Mouse (Mus musculus) intestine, postnatal 0 days (tissue): ENCODE data around the gene Eea1. TPM values are rescaled to one million over a fixed set of nuclear protein-coding genes. Genes with fewer than 3 reads are reported as not detected.

ENCODE experiments used
- ATAC-seq: fragments of 200-750 bp; cut with Nextera tagmentation; 2 replicates; pipeline ENCODE4 v1.8.0; 2017; ENCODE audit warnings: mild to moderate bottlenecking, moderate TSS enrichment, moderate library complexity
- H3K27ac ChIP-seq: fragments of 300-500 bp; sonication (generic); 2 replicates; pipeline ENCODE4 v1.5.1; 2014; ENCODE audit warnings: mild to moderate bottlenecking, low read depth, low read length, moderate library complexity
- H3K27me3 ChIP-seq: fragments of 300-500 bp; sonication (generic); replicated peaks from 2 replicates; pipeline ENCODE4 v1.6.1; 2014; ENCODE audit warnings: low read length, mixed read lengths; ENCODE audit not compliant: control insufficient read depth, insufficient read depth
- H3K36me3 ChIP-seq: fragments of 300-500 bp; sonication (generic); 2 replicates; pipeline ENCODE4 v1.6.1; 2014; ENCODE audit warnings: mild to moderate bottlenecking, moderate library complexity; ENCODE audit not compliant: control insufficient read depth, insufficient read depth
- H3K4me1 ChIP-seq: fragments of 300-500 bp; sonication (generic); replicated peaks from 2 replicates; pipeline ENCODE4 v1.6.1; 2014; ENCODE audit warnings: antibody characterized with exemption, low read length, mixed read lengths; ENCODE audit not compliant: control insufficient read depth, insufficient read depth
- H3K4me2 ChIP-seq: fragments of 300-500 bp; sonication (generic); replicated peaks from 2 replicates; pipeline ENCODE4 v1.6.1; 2014; ENCODE audit warnings: low read depth, mild to moderate bottlenecking, moderate library complexity
- H3K4me3 ChIP-seq: fragments of 300-500 bp; sonication (generic); 2 replicates; pipeline ENCODE4 v1.5.1; 2014; ENCODE audit warnings: low read depth, low read length
- H3K9ac ChIP-seq: fragments of 300-500 bp; sonication (generic); 2 replicates; pipeline ENCODE4 v1.6.1; 2014; ENCODE audit warnings: mild to moderate bottlenecking, low read depth, low read length
- H3K9me3 ChIP-seq: fragments of 300-500 bp; sonication (generic); 2 replicates; pipeline ENCODE4 v1.6.1; 2016; ENCODE audit warnings: mixed run types; ENCODE audit not compliant: control insufficient read depth
- CTCF ChIP-seq: sonication (generic); IDR thresholded peaks from 2 replicates; pipeline ENCODE4 v1.5.1; 2016; ENCODE audit warnings: low read depth, mild to moderate bottlenecking, control low read depth, antibody characterized with exemption, moderate library complexity
- WGBS: fragments of 180-500 bp; shearing (Covaris S2); extraction: QIAGEN DNeasy Blood & Tissue Kit; methylation state at CpG from one replicate; pipeline ENCODE4 v1.1.7; 2014; 5-methylcytosine and 5-hydroxymethylcytosine counted together
- polyA plus RNA-seq: library from polyadenylated mRNA; unstranded; fragments of >200 nt; fragmentation: Nextera tagmentation; extraction: Ambion mirVana; gene quantifications from 2 replicates; pipeline ENCODE4 v1.2.1, GENCODE M21; 2015

Eea1 gene
- polyA plus RNA-seq, 1 experiment from 2014 or later: 21.3 TPM

DNA sequence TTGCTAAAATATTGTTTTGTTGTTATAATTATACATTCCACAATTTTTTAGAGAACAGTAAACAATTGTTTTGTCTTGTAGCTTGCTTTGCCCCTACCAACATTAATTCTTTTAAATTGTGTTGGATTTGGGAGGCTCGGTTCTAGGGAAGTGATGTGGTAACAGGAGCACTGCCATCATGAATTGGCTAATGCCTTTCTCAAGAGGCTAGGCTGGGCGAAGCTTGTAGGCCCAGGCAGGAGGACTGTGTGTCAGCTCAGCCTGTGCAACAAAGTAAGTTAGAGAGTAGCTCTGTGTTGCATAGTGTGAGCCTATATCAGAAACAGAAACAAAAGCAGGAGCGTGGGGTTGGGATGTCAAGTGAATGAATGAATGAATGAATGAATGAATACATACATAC is 9.0 kb downstream of the Eea1 start:
- Histone ChIP-seq H3K27ac (no peak overlapping the region), H3K4me2 (no peak overlapping the region), H3K4me3 (no peak overlapping the region), H3K4me1 (0 out of 2 replicates have a peak, but pooled peaks cover 3% of the 10 kb centered on the region), H3K27me3 (no peaks in the 10 kb centered on the region), H3K9me3 (no peaks in the 10 kb centered on the region), H3K36me3 (no peaks in the 10 kb centered on the region), H3K9ac (no peak overlapping the region)
- ATAC-seq: no peak
- TF ChIP-seq CTCF: no peak
- WGBS: 94% methylated on average over 3 of the region's 3 CpGs

- no peak overlapping the region for H3K9ac ChIP-seq
- no peak for TF ChIP-seq CTCF
- peak overlapping the region; percentile 27; the same call in 1 of the 2 replicates for H3K4me2 ChIP-seq
- H3K36me3 ChIP-seq: no peaks in the 10 kb centered on the region
- H3K27ac ChIP-seq: no peak overlapping the region
- H3K4me3 ChIP-seq: no peak overlapping the region
- no peaks in the 10 kb centered on the region for H3K9me3 ChIP-seq
- H3K27me3 ChIP-seq: no peaks in the 10 kb centered on the region
- H3K4me1 ChIP-seq: 0 out of 2 replicates have a peak, but pooled peaks cover 3% of the 10 kb centered on the region
- WGBS: 56% methylated on average over 5 of the region's 5 CpGs
- 0 out of 2 replicates have a peak, but pooled peaks have one; percentile 26 for ATAC-seq
Measured at GRCm38 (mm10) chr10:95950194-95950593, 9.7 kb downstream of the Eea1 start.

DNA sequence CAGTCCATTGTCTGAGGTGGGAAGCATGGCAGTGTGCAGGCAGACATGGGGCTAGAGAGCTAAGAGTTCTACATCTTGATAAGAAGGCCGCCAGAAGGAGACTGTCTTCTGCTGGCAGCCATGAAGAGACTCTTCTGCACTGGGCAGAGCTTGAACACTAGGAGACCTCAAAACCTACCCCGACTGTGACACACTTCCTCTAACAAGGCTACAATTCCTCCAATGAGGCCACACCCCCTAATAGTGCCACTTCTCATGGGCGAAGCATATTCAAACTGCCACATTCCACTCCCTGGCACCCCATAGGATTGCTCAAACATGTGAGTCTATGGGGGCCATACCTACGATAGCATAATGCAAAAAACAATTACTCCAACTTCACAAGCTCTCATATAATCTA is 10.3 kb downstream of the Eea1 start:
- H3K4me1 ChIP-seq: 0 out of 2 replicates have a peak, but pooled peaks cover 3% of the 10 kb centered on the region
- no peak overlapping the region; the same call in 1 of the 2 replicates for H3K27ac ChIP-seq
- H3K9me3 ChIP-seq: no peaks in the 10 kb centered on the region
- H3K4me3 ChIP-seq: no peak overlapping the region
- H3K4me2 ChIP-seq: peak overlapping the region; percentile 27; the same call in 1 of the 2 replicates
- 51% methylated on average over 4 of the region's 4 CpGs for WGBS
- no peak for TF ChIP-seq CTCF
- ATAC-seq: peak; percentile 71
- no peak overlapping the region for H3K9ac ChIP-seq
- no peaks in the 10 kb centered on the region for H3K36me3 ChIP-seq
- H3K27me3 ChIP-seq: no peaks in the 10 kb centered on the region

DNA sequence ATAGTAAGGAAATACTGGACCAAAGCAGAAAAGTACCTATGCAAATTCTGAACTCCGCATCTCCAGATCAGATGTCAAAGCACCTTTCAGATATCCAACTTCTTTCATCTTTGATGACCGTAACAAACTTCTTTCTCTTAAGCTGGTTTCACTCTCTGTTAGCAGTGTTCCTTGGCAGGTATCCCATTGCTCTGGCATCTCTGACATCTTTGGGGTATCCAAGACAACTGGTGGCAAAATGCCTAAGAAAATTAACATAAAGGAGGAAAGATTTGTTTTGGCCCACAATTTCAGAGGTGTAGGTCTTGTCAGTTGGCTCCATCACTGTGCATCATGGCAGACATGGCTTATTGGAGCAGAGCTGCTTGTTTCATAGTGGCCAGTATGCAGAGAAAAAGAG is 10.9 kb downstream of the Eea1 start:
- Histone ChIP-seq H3K27ac (no peak overlapping the region), H3K9ac (no peak overlapping the region), H3K4me2 (no peak overlapping the region), H3K27me3 (no peaks in the 10 kb centered on the region), H3K4me3 (no peak overlapping the region), H3K9me3 (no peaks in the 10 kb centered on the region), H3K36me3 (no peaks in the 10 kb centered on the region), H3K4me1 (0 out of 2 replicates have a peak, but pooled peaks cover 3% of the 10 kb centered on the region)
- 88% methylated on average over 2 of the region's 2 CpGs for WGBS
- TF ChIP-seq CTCF: no peak
- no peak for ATAC-seq

DNA sequence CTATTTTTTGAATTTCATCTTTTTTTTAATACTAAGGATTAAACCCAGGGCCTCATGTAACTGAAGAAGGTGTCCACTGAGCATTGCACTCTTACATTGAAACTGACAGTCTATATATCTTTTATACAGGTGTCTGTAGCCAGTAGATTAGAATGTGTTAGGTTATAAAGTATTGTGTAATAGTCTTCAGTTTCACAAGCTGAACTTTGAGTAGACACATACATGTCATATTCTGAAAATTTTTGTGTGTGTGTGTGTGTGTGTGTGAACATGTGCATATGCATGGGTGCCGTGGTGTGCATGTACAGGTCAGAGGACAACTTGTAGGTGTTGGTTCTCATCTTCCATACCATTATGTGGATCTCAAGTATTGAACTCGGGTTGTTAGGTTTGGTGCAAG is 16.2 kb downstream of the Eea1 start:
- Histone ChIP-seq H3K4me2 (no peak overlapping the region), H3K4me1 (no peaks in the 10 kb centered on the region), H3K4me3 (no peak overlapping the region), H3K9ac (no peak overlapping the region), H3K27ac (no peak overlapping the region), H3K9me3 (no peaks in the 10 kb centered on the region), H3K36me3 (no peaks in the 10 kb centered on the region), H3K27me3 (no peaks in the 10 kb centered on the region)
- TF ChIP-seq CTCF: no peak
- WGBS: 72% methylated on average over 2 of the region's 2 CpGs
- peak; percentile 60 for ATAC-seq

DNA sequence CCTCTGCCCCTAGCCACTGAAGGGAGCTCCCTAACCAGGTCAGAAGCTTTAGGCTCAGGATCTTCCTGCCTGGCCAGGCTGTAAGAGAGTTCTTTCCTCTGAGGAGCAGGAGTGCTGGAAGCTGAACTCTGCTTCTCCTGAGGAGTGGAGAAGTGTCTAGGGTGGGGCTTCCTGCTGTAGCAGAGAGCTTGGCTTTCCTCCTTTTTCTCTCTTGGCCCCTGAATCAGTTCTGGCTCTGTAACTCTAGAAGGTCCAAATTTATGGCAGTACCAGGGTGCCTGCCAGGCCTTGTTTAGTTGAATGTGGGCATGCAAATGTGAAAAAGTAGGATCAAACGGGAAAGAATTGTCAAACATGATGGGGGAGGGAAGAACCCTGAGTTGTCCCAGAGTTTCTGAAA is 17.1 kb downstream of the Eea1 start:
- Histone ChIP-seq H3K9me3 (no peaks in the 10 kb centered on the region), H3K27me3 (no peaks in the 10 kb centered on the region), H3K9ac (no peak overlapping the region), H3K4me3 (no peak overlapping the region), H3K36me3 (no peaks in the 10 kb centered on the region), H3K4me2 (no peak overlapping the region), H3K27ac (no peak overlapping the region), H3K4me1 (no peaks in the 10 kb centered on the region)
- TF ChIP-seq CTCF: no peak
- ATAC-seq: no peak
- whole genome bisulfite sequencing: 68% methylated on average over 1 of the region's 1 CpGs

- no peaks in the 10 kb centered on the region for H3K27me3 ChIP-seq
- H3K9ac ChIP-seq: no peak overlapping the region
- no peak for ATAC-seq
- H3K36me3 ChIP-seq: no peaks in the 10 kb centered on the region
- H3K4me3 ChIP-seq: no peak overlapping the region
- no peak for TF ChIP-seq CTCF
- H3K9me3 ChIP-seq: no peaks in the 10 kb centered on the region
- no peak overlapping the region for H3K27ac ChIP-seq
- no peaks in the 10 kb centered on the region for H3K4me1 ChIP-seq
- no peak overlapping the region for H3K4me2 ChIP-seq
- 95% methylated on average over 1 of the region's 1 CpGs for WGBS
Measured at GRCm38 (mm10) chr10:95964679-95965078, 24.2 kb downstream of the Eea1 start.
